Mouse (Mus musculus) cerebellum, adult 9-11 months (tissue): ENCODE data around the gene Ctss.
"Not testable (repeated sequence)": the region's sequence is repeated elsewhere in the genome, so short reads cannot be mapped to it uniquely, and the experiment has no call there.

ENCODE experiments used
- DNase-seq: peaks from one replicate; pipeline ENCODE4 v3.0.0; 2022

Gene Ctss

DNA sequence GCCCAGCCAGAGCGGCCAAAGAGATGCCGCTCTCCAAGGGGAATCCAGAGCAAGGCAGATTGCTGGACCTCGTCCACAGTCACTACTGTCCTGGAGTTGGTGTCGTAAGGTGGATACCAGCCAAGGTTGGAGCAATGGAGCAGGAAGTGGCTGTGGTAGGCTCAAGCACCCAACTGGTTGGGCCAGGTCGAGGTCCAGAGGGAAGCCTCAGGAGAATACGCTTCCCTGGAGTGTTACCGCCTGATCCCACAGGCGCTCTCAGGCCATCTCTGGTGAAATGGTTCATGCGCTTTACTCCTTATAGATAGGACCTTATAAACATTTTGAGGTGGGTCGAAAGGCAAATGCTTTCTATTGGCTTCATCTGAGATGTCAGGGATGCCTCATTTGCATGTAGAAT, 12.3 kb downstream of the Ctss start:
- DNase-seq = no peak

DNA sequence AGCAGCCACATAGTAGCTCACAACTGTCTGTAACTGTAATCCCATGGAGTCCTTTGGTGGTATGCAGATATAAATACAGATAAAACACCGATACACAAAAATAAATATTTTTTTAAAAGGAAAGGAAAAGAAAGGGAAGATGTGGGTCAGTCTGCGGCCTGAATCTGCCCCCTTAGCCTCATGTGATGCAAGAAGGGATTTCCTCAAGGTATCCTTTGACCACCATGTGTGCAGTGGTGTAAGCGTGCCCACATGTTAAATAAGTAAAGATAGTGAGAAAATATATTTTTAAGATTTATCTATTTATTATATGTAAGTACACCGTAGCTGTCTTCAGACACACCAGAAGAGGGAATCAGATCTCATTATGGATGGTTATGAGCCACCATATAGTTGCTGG, 13.3 kb downstream of the Ctss start:
- no peak for DNase-seq

DNA sequence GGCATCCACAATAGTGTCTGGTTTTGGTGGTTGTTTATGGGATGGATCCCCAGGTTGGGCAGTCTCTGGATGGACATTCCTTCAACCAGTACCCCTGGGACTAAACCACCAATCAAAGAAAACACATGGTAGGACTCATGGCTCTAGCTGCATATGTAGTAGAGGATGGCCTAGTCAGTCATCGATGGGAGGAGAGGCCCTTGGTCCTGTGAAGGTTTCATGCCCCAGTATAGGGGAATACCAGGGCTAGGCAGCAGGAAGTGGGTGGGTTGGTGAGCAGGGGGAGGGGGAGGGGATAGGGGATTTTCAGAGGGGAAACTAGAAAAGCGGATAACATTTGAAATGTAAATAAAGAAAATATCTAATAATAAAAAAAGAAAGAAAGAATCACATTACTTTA, 14.6 kb downstream of the Ctss start:
- not testable (repeated sequence) for DNase-seq

DNA sequence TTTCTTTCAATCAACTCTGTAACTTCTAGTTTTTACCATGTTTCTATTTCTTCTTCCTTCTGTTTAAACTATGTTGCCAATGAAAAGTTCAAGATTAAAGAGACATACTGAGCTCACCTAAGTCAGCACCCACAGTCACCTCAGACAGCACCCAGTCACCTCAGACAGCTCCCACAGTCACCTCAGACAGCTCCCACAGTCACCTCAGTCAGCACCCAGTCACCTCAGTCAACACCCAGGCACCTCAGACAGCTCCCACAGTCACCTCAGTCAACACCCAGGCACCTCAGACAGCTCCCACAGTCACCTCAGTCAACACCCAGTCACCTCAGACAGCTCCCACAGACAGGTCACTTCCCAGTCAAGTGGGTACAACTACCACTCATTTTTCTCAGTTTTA, 15.6 kb downstream of the Ctss start:
- no peak for DNase-seq

DNA sequence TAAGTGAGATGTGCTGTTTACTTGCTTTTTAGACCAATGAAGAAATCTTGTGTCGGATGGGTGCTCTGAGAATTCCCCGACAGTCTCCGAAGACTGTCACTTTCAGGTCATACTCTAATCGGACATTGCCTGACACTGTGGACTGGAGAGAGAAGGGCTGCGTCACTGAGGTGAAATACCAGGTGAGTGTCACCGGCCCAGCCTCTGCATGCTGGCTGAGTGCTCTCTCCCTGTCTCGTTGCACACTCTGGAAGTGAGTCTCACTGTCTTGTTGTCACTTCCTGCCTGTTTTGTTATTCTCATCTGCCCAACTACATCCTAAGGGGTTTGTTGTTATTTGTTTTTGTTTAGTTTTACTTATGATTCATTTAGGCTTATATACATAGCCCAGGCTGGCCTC, 16.4 kb downstream of the Ctss start:
- no peak for DNase-seq

DNA sequence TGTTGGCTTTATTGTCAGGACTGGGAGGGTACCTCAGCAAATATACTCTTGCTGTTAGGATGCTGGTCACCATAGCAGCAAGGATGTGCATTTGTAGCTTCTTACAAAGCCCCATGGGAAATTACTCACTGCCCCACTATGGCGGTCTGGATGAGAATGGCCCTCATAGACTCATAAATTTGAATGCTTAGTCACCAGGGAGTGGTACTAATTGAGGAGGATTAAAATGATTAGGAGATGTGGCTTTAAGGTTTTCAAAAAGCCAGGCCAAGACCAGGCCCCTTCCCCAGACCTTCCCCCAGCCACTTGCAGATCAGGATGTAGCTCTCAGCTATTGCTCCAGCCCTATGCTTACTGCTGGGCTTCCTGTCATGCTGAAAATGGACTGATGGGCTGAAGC, 23.6 kb downstream of the Ctss start:
- no peak for DNase-seq

DNA sequence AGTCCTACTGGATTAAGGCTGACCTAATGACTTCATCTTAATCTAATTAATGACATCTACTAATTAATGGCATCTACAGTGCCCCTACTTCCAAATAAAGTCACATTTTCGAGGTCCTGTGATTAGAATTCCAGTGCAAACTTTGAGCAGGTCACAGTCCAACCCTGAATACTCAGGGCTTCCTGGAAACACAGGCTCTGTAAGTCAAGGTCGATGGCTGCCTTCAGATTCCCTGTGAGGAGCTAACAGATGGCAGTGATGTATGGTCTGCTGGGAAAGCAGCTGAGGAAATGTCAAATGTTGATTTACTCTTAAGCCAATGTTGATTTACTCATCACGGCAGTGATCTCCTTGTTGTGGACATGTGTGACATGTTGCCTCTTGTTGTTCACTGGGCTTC, 27.4 kb downstream of the Ctss start:
- no peak for DNase-seq

DNA sequence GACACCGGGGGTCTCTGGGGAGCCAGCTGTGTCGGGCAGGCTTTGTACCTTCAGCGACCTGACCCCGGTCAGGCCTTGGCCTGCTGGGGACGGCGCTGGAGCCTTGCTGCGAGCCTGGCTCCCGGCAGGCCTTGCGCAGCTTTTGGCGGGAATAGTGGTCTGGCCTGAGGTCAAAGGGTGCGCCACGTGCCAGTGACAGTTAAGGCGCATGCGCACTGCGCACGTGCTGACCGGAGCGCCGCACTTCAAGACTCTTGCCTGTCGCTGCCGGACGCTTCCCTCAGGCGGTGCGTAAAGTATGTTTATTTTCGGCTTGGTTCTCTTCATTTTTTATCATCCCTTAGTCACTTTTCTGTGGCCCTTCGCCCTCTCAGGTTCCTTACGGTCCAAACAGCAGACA, 32.9 kb downstream of the Ctss start, which contains the start of gene Hormad1:
Hormad1 (plus strand) TSS at position 241 of the 400 bp plus-strand sequence.
- no peak for DNase-seq

DNA sequence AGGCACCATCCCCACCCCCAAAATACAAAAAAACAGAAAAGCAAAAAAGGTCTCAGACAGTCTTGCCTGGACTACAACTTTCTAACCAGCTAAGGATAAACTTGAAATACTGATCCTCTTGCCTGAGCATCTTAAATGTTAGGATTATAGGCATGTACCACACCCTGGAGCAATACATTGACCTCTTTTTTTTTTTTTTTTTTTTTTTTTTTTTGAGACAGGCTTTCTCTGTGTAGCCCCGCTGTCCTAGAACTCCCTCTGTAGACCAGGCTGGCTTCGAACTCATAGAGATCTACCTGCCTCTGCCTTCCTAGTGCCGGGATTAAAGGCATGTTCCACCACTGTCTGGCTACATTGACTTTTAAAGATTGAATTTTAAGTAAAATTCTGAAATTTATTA, 34.2 kb downstream of the Ctss start:
- no peak for DNase-seq

DNA sequence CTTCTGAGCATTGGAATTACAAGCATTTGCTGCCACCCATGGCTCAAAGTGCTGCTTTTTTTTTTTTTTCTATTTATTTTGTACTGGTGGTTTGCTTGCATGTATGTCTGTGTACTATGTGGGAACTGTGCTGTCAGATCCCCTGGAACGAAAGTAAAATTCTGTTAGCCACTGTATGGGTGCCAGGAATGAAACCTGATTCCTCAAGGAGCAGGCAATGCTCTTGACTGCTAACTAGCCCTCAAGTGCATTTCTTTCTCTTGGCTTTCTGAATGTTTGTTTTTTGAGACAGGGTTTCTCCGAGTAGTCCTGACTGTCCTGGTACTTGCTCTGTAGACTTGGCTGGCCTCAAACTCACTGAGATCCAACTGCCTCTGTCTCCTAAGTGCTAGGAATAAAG, 35.2 kb downstream of the Ctss start:
- no peak for DNase-seq

DNA sequence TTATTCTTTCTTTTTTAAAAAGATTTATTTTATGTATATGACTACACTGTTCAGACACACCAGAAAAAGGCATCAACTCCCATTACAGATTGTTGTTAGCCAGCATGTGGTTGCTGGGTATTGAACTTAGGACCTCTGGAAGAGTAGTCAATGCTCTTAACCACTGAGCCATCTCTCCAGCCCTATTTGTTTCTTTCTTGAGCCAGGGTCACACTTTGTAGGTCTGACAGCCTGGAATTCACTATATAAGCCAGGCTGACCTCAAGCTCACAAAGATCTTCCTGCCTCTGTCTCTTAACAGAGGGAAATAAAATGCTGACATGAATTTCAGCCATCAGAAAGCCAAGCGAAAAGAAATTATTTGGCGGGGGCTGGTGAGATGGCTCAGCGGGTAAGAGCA, 43.0 kb downstream of the Ctss start:
- DNase-seq = no peak

DNA sequence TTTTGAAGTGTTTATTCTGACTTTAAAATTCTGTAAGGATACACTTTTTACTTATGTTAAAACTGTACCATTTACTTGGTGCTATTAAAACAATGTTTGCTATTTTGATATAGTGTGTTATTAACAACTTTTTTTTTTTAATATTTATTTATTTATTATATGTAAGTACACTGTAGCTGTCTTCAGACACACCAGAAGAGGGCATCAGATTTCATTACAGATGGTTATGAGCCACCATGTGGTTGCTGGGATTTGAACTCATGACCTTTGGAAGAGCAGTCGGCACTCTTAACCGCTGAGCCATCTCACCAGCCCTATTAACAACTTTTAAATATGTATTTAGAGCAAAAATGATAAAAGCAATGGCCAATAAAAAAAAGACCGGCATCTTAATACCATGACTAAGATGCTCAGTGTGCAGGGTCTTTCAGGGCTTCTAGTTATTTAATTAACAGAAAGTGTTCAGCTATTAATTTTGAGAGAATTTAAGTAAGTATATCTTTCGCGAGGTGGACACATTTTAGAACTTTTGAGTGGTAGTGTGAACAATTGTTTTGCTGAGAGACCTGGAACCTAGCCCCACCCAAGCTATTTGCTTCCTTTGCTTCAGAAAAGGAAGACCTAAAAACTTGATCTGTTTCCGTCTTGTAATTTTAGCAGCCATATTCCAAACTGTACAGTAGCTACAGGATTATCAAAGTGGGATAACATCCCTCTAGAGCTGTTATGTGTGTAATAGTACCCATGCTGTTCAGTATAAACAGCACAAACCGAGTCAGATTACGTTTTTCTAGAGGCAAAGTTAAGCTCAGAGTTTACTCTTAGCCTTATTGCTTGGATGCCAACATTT, 61.4 kb downstream of the Ctss start:
- no peak for DNase-seq

DNA sequence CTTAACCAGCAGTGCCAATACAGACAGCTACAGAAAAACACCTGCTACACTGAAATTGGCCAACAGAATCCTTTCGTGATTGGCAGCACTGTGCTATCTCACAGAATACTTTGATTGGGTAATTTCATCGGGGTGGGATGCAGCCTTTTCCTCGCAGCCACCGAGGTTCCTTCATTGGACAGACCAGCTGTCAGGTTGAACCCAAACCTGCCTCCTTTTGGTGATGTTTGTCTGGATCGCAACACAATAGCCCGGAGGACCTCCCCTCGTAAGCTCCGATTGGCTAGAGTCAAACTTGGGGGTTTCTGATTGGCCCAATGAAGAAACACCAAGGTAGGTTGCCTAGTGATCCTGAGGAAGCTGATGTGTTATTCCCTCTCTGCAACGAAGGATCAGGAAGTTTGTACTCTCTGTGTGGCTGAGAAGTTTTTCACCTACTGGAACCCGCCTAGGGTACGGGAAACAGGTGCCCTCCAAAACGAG, 62.1 kb downstream of the Ctss start, which contains the start of gene Golph3l:
Golph3l (plus strand) TSS at position 331 of the 483 bp plus-strand sequence.
- peak; percentile 98 for DNase-seq

DNA sequence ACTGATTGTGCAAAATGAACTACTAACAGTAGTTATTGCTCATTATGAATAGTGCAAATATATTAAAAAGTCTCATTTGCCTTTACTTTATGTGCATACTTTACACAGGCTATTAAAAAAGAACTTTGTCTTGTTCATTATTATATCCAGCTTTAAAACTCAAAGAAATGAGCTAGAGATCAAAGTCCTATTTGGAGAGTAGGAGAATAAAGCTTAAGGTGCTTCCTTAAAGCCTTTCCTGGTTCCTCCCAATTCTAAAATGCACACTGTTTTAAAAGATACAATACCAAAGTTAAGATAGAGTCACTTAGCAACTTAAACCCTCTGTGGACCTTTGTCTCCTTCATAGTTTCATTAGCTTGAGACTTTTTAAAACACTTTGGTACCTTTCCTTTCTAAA, 72.1 kb downstream of the Ctss start:
- DNase-seq = no peak

DNA sequence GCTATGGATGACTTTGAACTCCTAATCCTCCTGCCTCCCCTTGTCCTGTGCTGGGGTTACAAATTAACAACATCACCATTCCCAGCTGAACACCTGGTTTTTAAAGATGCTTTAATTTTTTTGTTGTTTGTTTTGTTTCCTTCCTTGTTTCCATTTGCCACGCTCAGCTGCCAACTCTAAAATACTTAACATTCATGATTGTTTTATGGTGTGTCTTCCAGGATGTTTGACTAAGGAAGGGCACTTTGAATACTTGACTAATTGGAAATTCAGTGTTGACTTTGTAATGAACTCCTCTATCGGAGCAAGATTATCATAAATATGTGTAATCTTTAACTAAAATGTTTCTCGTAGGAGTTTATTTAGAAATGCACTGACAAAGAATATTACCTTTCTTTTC, 74.7 kb downstream of the Ctss start:
- DNase-seq = no peak
